In the genomic region with DNA sequence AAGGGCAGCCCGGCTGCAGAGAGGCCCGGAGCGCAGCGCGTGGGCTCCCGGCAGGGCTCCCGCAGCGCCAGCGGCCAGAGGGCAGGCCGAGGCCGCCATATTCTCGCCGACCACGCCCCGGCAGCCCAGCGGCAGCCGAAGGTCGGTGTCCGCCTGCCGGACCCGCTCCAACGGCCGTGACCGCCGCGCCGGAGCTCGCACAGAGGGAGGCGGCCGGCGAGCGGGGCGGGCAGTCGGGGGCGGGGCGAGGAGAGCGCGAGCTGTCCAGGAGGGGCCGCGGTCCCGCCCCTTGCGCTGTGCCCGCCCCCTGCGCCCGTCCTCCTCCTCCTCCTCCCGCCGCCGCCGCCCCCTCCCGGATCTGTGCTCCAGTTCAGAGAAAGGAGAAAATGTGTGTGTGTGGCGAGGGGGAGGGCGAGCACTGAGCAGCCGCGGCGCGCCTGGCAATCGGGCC, we compare ENCODE assay signal across 8 mouse cellular contexts. TPM values are rescaled to one million over a fixed set of nuclear protein-coding genes. Genes with fewer than 3 reads are reported as not detected.
DNase-seq lines count a peak whose midpoint lies in the region; ATAC-seq and TF ChIP-seq lines count a peak whose summit lies in the region.

No protein-coding gene starts in this region.

- intact Hi-C loops in left cerebral cortex, adult 2 months (cut with DNase I): loop anchor here (2.0 to 5.0 kb wide), 3 partner anchors 68 to 215 kb away; no protein-coding TSS in a partner anchor

- peak overlapping the region; percentile 63 for H3K4me2 ChIP-seq in hindbrain, embryonic 15.5 days

- under 1% methylated on average over 35 of the region's 57 CpGs for WGBS in hindbrain, embryonic 15.5 days
- 0% methylated on average over 30 of the region's 57 CpGs for WGBS in macrophage (ENCODE audit: missing documents)

- peaks cover 39% of the 10 kb centered on the region for H3K79me2 ChIP-seq in macrophage (ENCODE audit: inconsistent target)

- peak; percentile 52 for DNase-seq in T-cell, adult 2 months (ENCODE audit: low spot score)
- DNase-seq in cerebellum, postnatal 25 days: peak; percentile 91 to 98
- peak; percentile 82 to 83 for DNase-seq in frontal cortex, postnatal 36 days (ENCODE audit: low spot score in 2 of 2)
- DNase-seq in left cerebral cortex, adult 2 months (ENCODE audit: extremely low spot score in 1 of 2, low spot score in 2 of 2): peak; percentile 85 to 92
- DNase-seq in right cerebral cortex, adult 18-20 months: peak; percentile 92
- DNase-seq in urinary bladder, adult 2 months (ENCODE audit: low spot score): peak; percentile 81

- H3K9ac ChIP-seq in hindbrain, embryonic 15.5 days: peak overlapping the region; percentile 99

- peaks cover 24% of the 10 kb centered on the region for H3K4me1 ChIP-seq in hindbrain, embryonic 15.5 days (replicated peaks)

- H3K27me3 ChIP-seq in hindbrain, embryonic 15.5 days: no peaks in the 10 kb centered on the region

- H3K27ac ChIP-seq in hindbrain, embryonic 15.5 days (replicated peaks): peak overlapping the region; percentile 99
- peak overlapping the region; percentile 97 for H3K27ac ChIP-seq in left cerebral cortex, adult 2 months
- peak overlapping the region; percentile 71 for H3K27ac ChIP-seq in macrophage

- TF ChIP-seq CTCF in left cerebral cortex, adult 2 months (IDR thresholded peaks at IDR 0.05): no peak; the same call in none of the 2 replicates

- peak overlapping the region; percentile 88 for H3K4me3 ChIP-seq in hindbrain, embryonic 15.5 days
- H3K4me3 ChIP-seq in left cerebral cortex, adult 2 months: peak overlapping the region; percentile 86
- H3K4me3 ChIP-seq in macrophage (ENCODE audit: inconsistent target): peak overlapping the region; percentile 31

- peak; percentile 94 for ATAC-seq in hindbrain, embryonic 15.5 days (ENCODE audit: low FRiP score, low read depth)

- no peaks in the 10 kb centered on the region for H3K9me3 ChIP-seq in hindbrain, embryonic 15.5 days

- H3K36me3 ChIP-seq in hindbrain, embryonic 15.5 days: no peaks in the 10 kb centered on the region
- H3K36me3 ChIP-seq in macrophage (ENCODE audit: inconsistent target): no peaks in the 10 kb centered on the region

RNA-seq across cellular contexts. Expression of gene Gnaq, which starts 0.3 kb away (rescaled TPM):
- 95.0 and 102 TPM in 2 replicates for polyA plus RNA-seq in hindbrain, embryonic 15.5 days (2015; fragmentation: Nextera tagmentation; extraction: Ambion mirVana)
- 100 to 1,000 TPM; 164 to 172 TPM for total RNA-seq in left cerebral cortex, adult 2 months (2021)
- total RNA-seq in macrophage (2018; cell fraction: chromatin; rRNA removed): 100 to 1,000 TPM; 111 to 223 (median 174) TPM
- 10 to 100 TPM; 39.0 to 96.9 (median 65.1) TPM for total RNA-seq in macrophage (2018; cell fraction: cytosol; rRNA removed)
- total RNA-seq in macrophage (2018; cell fraction: nucleus; rRNA removed): 100 to 1,000 TPM in 25 of 26 experiments, 10 to 100 TPM in 1; 94.4 to 285 (median 144) TPM
- 52.0 to 78.9 TPM (median 60.5 TPM) in 3 replicates for polyA plus RNA-seq in macrophage (2018)
- 30.2 and 43.8 TPM in 2 replicates for polyA plus RNA-seq in urinary bladder, adult 2 months (2012; rRNA removed)

Comparison
In these comparisons a context has a peak if more than half of its experiments do, and no peak if none do; other contexts are left out.
1. Peak in every context shown above with its lines: DNase-seq, ATAC-seq, H3K4me3 ChIP-seq and H3K27ac ChIP-seq.
2. H3K4me3 ChIP-seq: peak in every context shown above with its lines; median percentile 88 in hindbrain, embryonic 15.5 days; 86 in left cerebral cortex, adult 2 months; 31 in macrophage.